Mouse (Mus musculus) ES-CJ7 (cell line): ENCODE measurements at regions not wholly inside any gene's neighbourhood (a gene's known extent, or its start where the extent isn't known, plus 50 kb on each side); places are given as distances from the start of the nearest gene placed in this dataset.

Source experiments
- DNase-seq: peaks from one replicate; pipeline ENCODE4 v3.0.0; 2011; ENCODE audit warnings: low read depth, low spot score

DNA sequence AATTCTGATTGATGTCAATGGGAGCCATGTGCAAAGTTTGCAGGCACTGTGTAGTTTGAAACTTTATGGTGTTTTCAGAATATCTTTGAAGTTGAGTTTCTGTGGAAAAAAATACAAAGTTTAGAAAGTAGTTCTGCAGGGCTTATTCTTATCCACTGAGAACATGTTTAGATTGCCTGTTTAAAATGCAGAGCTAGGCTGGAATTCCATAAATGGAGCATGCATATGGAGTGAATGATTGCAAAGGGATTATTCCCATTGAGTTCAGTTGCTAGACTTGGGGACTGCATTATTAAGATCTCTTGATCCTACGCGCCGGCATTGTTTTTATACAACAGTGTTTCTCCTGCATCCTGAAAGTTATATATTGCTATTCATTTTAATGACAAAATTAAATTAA lies 397.8 kb upstream of the Gm21833 start:
- no peak for DNase-seq

DNA sequence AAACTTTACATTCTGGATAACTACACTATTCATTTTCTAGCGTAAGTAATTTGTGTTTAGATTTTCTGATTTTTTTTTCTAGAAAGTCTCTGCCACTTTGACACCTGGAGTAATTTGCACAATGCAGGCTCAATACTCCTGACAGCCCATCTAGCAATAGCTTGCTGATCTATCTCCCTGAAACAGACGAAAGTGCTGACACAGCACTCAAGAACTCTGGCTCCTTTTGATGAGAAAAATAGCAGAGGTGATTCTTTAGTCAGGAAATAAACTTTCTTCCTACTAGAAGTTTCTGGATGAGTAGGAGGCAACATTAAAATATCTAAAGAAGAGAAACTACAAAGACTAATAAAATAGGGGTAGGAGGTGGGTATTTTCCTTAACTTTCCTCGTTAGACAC lies 397.1 kb upstream of the Gm21833 start:
- DNase-seq: no peak

DNA sequence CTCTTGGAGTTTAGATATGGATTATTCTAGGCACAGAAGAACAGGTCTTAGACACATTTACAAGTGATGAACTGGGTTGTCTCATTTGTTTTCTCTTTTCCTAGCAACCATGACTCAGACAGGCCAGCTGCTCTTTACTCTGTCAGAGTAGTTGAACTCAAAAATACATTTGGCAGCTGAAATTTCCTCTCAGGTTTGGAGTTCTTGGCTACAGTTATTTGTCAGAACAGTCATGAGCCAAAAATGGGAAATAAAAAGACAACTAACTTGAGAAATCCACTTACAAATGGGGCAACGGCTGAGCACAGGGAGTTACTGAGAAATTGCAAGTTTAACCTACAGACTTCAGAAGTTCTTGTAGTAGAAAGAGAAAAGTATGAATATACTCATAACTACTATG lies 396.4 kb upstream of the Gm21833 start:
- no peak for DNase-seq

DNA sequence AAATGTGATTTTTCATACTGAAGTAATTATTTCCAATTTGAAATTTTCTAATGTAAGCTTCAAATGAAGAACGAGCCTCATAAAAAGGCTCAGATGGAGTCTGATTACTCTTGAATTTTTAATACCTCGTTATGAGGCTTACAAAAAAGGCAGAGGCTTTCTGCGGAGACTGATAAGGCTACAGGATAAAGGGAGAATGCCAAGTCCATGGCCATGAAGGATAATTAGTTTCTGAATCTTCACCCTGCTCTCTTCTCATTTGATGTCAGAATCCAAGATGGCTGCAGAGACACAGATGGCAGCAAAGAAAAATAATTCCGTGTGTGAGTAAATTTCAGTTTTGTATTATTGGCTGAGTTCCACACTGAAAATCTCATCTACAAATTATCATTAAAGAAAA lies 367.3 kb upstream of the Gm21833 start:
- no peak for DNase-seq

DNA sequence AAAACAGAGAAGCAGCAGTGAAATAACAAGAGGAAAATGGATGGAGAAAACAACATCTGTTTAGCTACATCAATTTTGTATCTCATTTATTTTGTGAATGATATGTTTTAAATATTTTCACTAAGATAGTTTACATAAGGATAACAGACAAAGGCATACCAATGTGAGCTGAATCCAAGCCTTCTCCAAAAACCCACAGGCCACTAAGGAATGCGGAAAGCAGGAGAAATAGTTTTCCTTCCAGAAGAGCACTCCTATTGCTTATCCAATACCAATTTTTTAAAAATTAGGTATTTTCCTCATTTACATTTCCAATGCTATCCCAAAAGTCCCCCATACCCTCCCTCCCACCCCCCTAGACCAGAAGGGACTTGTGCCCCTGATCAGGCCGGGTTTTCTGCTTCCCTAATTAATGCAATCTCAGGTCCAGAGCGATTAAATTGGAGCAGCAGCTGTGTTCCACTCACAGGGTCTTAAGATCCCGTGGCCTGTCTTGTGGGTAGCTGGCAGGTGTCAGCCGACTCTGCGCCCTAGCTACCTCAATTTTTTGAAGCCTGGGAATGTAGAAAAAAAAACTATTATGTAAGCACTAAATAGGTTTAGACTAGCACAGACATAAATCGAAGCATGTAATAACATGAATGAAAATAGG lies 357.3 kb upstream of the Gm21833 start:
- no peak for DNase-seq

- DNase-seq: no peak
Observed at GRCm38 (mm10) chr16:82520406-82520805, 307.8 kb upstream of the Gm21833 start.

DNA sequence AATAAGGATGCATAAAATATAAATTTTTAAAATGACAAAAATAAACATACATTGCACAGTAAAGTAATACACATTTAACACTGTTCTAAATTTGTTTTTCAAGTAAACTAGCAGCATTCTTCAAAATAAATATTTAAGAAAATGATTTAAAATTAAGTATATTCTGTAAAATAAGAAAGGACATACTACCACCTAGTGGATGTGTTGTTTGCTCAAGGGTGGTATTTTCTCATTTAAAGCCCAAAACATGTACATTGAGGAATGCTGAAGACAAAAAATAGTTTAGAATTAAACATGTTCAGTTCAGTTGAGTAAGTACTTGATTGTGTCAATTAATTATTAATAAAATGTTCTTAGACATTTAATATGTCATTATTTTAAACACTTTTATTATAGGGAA lies 306.6 kb upstream of the Gm21833 start:
- no peak for DNase-seq

- no peak for DNase-seq
Observed at GRCm38 (mm10) chr16:82564361-82564760, 263.8 kb upstream of the Gm21833 start.

GRCm38 (mm10) chr16:82596461-82596860 lies 231.7 kb upstream of the Gm21833 start:
- peak; percentile 91 for DNase-seq

DNA sequence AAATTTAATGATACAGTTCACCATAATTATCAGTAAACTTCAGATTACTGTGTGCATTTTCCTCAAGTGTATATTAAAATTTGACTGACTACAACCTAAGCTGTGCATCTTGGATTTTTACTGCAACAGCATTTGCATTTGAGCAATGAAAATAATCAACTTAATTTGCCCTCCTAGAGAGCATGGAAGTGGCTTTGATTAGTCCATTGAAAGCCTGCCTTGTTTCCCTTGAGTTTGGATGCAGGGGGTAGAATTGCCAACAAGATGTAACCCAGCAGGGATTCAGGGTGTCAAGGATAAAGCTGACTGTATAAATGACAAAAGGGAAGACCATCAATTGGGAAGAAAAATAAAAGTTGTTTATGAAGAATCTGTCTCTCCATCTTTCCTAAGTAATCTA lies 226.1 kb upstream of the Gm21833 start:
- DNase-seq: peak; percentile 37
